Mouse (Mus musculus) E14TG2a.4 (cell line): ENCODE measurements around the gene Hils1.

Experiments
- CTCF ChIP-seq: conservative IDR thresholded peaks from 2 replicates; pipeline ENCODE4 v1.5.1; 2014; ENCODE audit warnings: low read length
- NANOG ChIP-seq: IDR thresholded peaks from 2 replicates; pipeline ENCODE4 v1.6.1; 2014; ENCODE audit warnings: borderline replicate concordance, low read length, mixed read lengths

- TF ChIP-seq CTCF (no peak), NANOG (no peak)
Observed at GRCm38 (mm10) chr11:94924977-94925376, 42.4 kb upstream of the Hils1 start.
